Mouse (Mus musculus): ENCODE data around the gene Fads6. TPM values are rescaled to one million over a fixed set of nuclear protein-coding genes. Genes with fewer than 3 reads are reported as not detected.

Fads6 gene
- polyA plus RNA-seq, 1 experiment from 2014 or later: 3.2 TPM

GRCm38 (mm10) chr11:115285282-115285681 is 12.2 kb downstream of the Fads6 start:
- H3K9ac ChIP-seq (ENCODE audit: low read depth, low read length): no peak overlapping the region
- no peak for DNase-seq (ENCODE audit: low spot score)
- H3K4me1 ChIP-seq (replicated peaks; ENCODE audit: control insufficient read depth, insufficient read depth, low read length): peaks cover 7% of the 10 kb centered on the region; the same call in 1 of the 2 replicates
- H3K9me3 ChIP-seq (ENCODE audit: control insufficient read depth, low read length): no peaks in the 10 kb centered on the region
- WGBS: 47% methylated on average over 4 of the region's 4 CpGs
- H3K4me3 ChIP-seq (ENCODE audit: low read depth, low read length): no peak overlapping the region
- no peaks in the 10 kb centered on the region for H3K36me3 ChIP-seq (ENCODE audit: control insufficient read depth, insufficient read depth, low read length)
- H3K4me2 ChIP-seq: no peak overlapping the region
- H3K27me3 ChIP-seq (replicated peaks; ENCODE audit: control insufficient read depth, insufficient read depth, low read length): no peaks in the 10 kb centered on the region
- no peak for ATAC-seq (replicated peaks; ENCODE audit: low FRiP score)
- no peak overlapping the region for H3K27ac ChIP-seq (ENCODE audit: low read depth, low read length)

DNA sequence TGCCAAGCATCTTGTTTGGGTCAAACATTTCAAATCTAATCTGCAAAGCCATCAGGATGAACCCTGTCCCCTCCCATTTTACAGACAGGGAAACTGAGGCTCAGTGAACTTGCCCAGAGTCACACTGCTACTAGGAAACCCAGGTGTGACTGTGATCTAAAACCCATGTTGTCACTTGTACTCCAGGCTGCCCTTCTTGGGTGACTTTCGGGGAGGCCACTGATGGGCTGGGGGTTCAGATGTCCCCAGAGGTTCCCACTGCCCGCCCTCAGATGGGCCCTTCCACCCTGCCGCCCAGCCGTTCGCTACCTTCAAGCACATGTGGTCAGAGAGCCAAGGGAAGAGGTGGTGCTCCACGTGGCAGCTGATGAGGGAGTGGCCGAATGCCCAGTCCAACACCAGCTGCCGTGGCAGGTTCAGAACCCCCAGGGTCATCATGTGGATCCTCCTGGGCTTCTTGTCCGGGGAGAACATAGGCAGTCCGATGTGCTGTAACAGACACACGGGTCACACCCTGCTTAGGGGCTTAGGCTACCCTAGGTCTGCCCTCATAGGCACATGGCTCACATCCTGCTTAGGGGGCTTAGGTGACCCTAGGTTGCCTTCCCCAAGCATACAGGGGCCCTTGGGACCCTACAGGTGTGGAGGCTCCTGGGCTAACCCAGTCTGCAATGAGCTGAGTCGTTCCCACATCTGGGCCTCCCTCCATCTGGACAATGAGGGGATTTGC is 13.4 kb downstream of the Fads6 start:
- Histone ChIP-seq H3K27ac (ENCODE audit: low read depth, low read length) (no peak overlapping the region), H3K4me3 (ENCODE audit: low read depth, low read length) (no peak overlapping the region), H3K4me2 (no peak overlapping the region), H3K9me3 (ENCODE audit: control insufficient read depth, low read length) (no peaks in the 10 kb centered on the region), H3K4me1 (replicated peaks; ENCODE audit: control insufficient read depth, insufficient read depth, low read length) (peaks cover 7% of the 10 kb centered on the region; the same call in 1 of the 2 replicates), H3K9ac (ENCODE audit: low read depth, low read length) (no peak overlapping the region), H3K27me3 (replicated peaks; ENCODE audit: control insufficient read depth, insufficient read depth, low read length) (no peaks in the 10 kb centered on the region), H3K36me3 (ENCODE audit: control insufficient read depth, insufficient read depth, low read length) (no peaks in the 10 kb centered on the region)
- ATAC-seq (replicated peaks; ENCODE audit: low FRiP score) (no peak), DNase-seq (ENCODE audit: low spot score) (no peak)
- 88% methylated on average over 12 of the region's 12 CpGs for WGBS

- H3K27me3 ChIP-seq (replicated peaks; ENCODE audit: control insufficient read depth, insufficient read depth, low read length): no peaks in the 10 kb centered on the region
- H3K9me3 ChIP-seq (ENCODE audit: control insufficient read depth, low read length): no peaks in the 10 kb centered on the region
- DNase-seq (ENCODE audit: low spot score) (no peak), ATAC-seq (replicated peaks; ENCODE audit: low FRiP score) (no peak)
- H3K4me2 ChIP-seq: no peak overlapping the region
- WGBS: 74% methylated on average over 9 of the region's 9 CpGs
- no peak overlapping the region for H3K27ac ChIP-seq (ENCODE audit: low read depth, low read length)
- no peaks in the 10 kb centered on the region for H3K36me3 ChIP-seq (ENCODE audit: control insufficient read depth, insufficient read depth, low read length)
- H3K9ac ChIP-seq (ENCODE audit: low read depth, low read length): no peak overlapping the region
- peaks cover 7% of the 10 kb centered on the region for H3K4me1 ChIP-seq (replicated peaks; ENCODE audit: control insufficient read depth, insufficient read depth, low read length)
- H3K4me3 ChIP-seq (ENCODE audit: low read depth, low read length): no peak overlapping the region
These were observed 14.0 kb downstream of the Fads6 start for GRCm38 (mm10) chr11:115283486-115283765.

DNA sequence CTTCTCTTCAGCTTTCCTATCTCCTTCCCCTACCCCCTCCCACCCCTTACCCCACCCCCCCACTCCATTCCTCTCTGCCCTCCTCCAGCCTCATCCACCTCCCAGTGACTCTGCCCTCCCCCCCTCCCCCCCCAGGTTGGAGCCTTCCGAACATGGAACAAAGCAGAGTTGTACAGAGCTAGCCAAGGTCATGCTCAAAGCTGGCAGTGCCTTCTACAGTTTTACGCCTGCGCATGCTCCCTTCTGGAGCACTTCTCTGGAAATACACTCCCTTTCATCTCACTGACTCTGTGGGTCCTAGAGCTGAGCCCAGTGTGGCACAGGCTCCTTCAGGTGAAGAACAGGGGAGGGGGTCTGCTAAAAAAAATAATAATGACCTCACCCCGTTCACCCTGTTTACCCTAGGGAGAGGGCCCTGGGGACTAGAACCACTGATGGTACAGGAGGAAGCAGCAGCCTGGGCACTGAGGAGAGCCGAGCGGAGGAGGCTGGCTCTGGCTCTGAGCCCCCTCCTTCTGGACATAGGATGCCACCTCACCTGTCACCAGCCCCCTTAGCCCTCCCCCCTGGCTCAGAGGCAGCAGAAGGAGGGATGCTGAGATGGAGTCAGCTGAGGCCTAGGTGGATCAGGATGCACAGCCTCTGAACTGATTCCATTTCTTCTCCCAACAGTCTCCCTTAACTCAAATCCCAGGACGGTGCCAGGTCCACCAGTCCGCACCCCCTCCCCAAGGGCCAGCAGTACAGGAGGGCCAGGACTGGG is 14.6 kb downstream of the Fads6 start:
- H3K4me1 ChIP-seq (replicated peaks; ENCODE audit: control insufficient read depth, insufficient read depth, low read length): peaks cover 12% of the 10 kb centered on the region
- no peaks in the 10 kb centered on the region for H3K36me3 ChIP-seq (ENCODE audit: control insufficient read depth, insufficient read depth, low read length)
- 84% methylated on average over 8 of the region's 8 CpGs for WGBS
- H3K4me2 ChIP-seq: no peak overlapping the region
- ATAC-seq (replicated peaks; ENCODE audit: low FRiP score) (no peak), DNase-seq (ENCODE audit: low spot score) (no peak)
- H3K27ac ChIP-seq (ENCODE audit: low read depth, low read length): no peak overlapping the region
- no peaks in the 10 kb centered on the region for H3K9me3 ChIP-seq (ENCODE audit: control insufficient read depth, low read length)
- no peaks in the 10 kb centered on the region for H3K27me3 ChIP-seq (replicated peaks; ENCODE audit: control insufficient read depth, insufficient read depth, low read length)
- no peak overlapping the region for H3K4me3 ChIP-seq (ENCODE audit: low read depth, low read length)
- H3K9ac ChIP-seq (ENCODE audit: low read depth, low read length): no peak overlapping the region

DNA sequence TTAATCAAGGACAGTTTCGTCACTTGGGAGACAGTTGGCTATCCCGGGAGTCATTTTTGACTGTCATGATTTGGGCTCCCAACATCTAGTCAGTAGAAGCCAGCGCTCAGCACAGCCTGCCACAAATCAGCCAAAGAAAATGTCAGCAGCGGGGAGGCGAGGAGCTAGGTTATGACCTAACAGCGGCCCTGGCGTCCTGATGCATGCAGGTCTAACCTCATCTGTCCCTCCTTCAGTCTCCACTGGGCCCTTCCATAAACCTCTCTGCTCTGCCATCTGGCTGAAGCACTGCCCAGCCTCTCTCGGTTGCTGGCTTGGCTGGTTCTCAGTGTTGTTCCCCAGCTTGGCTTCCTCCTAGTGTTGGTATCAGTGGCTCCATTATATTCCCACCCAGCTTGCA is 15.2 kb downstream of the Fads6 start:
- no peak overlapping the region for H3K4me2 ChIP-seq
- H3K4me1 ChIP-seq (replicated peaks; ENCODE audit: control insufficient read depth, insufficient read depth, low read length): peaks cover 14% of the 10 kb centered on the region
- H3K4me3 ChIP-seq (ENCODE audit: low read depth, low read length): no peak overlapping the region
- ATAC-seq (replicated peaks; ENCODE audit: low FRiP score) (no peak), DNase-seq (ENCODE audit: low spot score) (no peak)
- H3K9ac ChIP-seq (ENCODE audit: low read depth, low read length): no peak overlapping the region
- H3K27ac ChIP-seq (ENCODE audit: low read depth, low read length): no peak overlapping the region
- no peaks in the 10 kb centered on the region for H3K9me3 ChIP-seq (ENCODE audit: control insufficient read depth, low read length)
- WGBS: 71% methylated on average over 8 of the region's 8 CpGs
- no peaks in the 10 kb centered on the region for H3K27me3 ChIP-seq (replicated peaks; ENCODE audit: control insufficient read depth, insufficient read depth, low read length)
- no peaks in the 10 kb centered on the region for H3K36me3 ChIP-seq (ENCODE audit: control insufficient read depth, insufficient read depth, low read length)

GRCm38 (mm10) chr11:115279726-115280125 is 17.7 kb downstream of the Fads6 start:
- Histone ChIP-seq H3K9ac (ENCODE audit: low read depth, low read length) (no peak overlapping the region), H3K27ac (ENCODE audit: low read depth, low read length) (peak overlapping the region; percentile 9; the same call in 1 of the 2 replicates), H3K36me3 (ENCODE audit: control insufficient read depth, insufficient read depth, low read length) (no peaks in the 10 kb centered on the region), H3K4me2 (no peak overlapping the region), H3K27me3 (replicated peaks; ENCODE audit: control insufficient read depth, insufficient read depth, low read length) (no peaks in the 10 kb centered on the region), H3K4me3 (ENCODE audit: low read depth, low read length) (no peak overlapping the region), H3K4me1 (replicated peaks; ENCODE audit: control insufficient read depth, insufficient read depth, low read length) (peaks cover 26% of the 10 kb centered on the region), H3K9me3 (ENCODE audit: control insufficient read depth, low read length) (no peaks in the 10 kb centered on the region)
- WGBS: 45% methylated on average over 1 of the region's 1 CpGs
- ATAC-seq (replicated peaks; ENCODE audit: low FRiP score): no peak
- DNase-seq (ENCODE audit: low spot score): no peak

DNA sequence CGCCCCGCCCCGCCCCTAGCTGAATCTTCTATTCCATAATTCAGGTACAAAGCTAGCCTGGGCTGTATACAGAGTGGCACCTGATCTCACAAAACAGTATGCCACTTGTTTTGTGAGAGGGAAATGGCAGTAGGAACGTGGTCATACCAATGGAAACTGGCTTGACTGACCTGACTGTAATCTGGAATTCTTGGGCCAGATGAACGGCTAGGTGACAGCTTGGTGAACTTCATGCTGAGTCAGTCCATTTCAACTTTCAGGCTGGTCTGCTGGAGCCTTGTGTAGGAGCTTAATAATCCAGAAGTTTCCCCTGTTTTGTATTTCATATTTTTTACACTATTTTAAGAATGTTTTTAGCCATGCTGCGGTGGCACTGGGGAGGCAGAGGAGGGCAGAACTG is 19.3 kb downstream of the Fads6 start:
- WGBS: 70% methylated on average over 6 of the region's 6 CpGs
- Histone ChIP-seq H3K9ac (ENCODE audit: low read depth, low read length) (peak overlapping the region; percentile 67), H3K9me3 (ENCODE audit: control insufficient read depth, low read length) (no peaks in the 10 kb centered on the region), H3K27me3 (replicated peaks; ENCODE audit: control insufficient read depth, insufficient read depth, low read length) (no peaks in the 10 kb centered on the region), H3K4me1 (replicated peaks; ENCODE audit: control insufficient read depth, insufficient read depth, low read length) (peaks cover 34% of the 10 kb centered on the region), H3K4me3 (ENCODE audit: low read depth, low read length) (peak overlapping the region; percentile 74), H3K4me2 (peak overlapping the region; percentile 82), H3K36me3 (ENCODE audit: control insufficient read depth, insufficient read depth, low read length) (no peaks in the 10 kb centered on the region), H3K27ac (ENCODE audit: low read depth, low read length) (peak overlapping the region; percentile 77)
- ATAC-seq (replicated peaks; ENCODE audit: low FRiP score): no peak
- no peak for DNase-seq (ENCODE audit: low spot score)

GRCm38 (mm10) chr11:115277604-115277975 is 19.9 kb downstream of the Fads6 start:
- DNase-seq (ENCODE audit: low spot score) (no peak), ATAC-seq (replicated peaks; ENCODE audit: low FRiP score) (no peak)
- peak overlapping the region; percentile 67 for H3K9ac ChIP-seq (ENCODE audit: low read depth, low read length)
- peak overlapping the region; percentile 77 for H3K27ac ChIP-seq (ENCODE audit: low read depth, low read length)
- H3K4me3 ChIP-seq (ENCODE audit: low read depth, low read length): peak overlapping the region; percentile 74
- no peaks in the 10 kb centered on the region for H3K9me3 ChIP-seq (ENCODE audit: control insufficient read depth, low read length)
- H3K4me2 ChIP-seq: peak overlapping the region; percentile 82
- H3K27me3 ChIP-seq (replicated peaks; ENCODE audit: control insufficient read depth, insufficient read depth, low read length): no peaks in the 10 kb centered on the region
- H3K36me3 ChIP-seq (ENCODE audit: control insufficient read depth, insufficient read depth, low read length): no peaks in the 10 kb centered on the region
- H3K4me1 ChIP-seq (replicated peaks; ENCODE audit: control insufficient read depth, insufficient read depth, low read length): peaks cover 34% of the 10 kb centered on the region
- WGBS: 16% methylated on average over 7 of the region's 7 CpGs
